Mouse (Mus musculus) cerebellum, adult 11 months (tissue): ENCODE data around the gene Scn4b.

Experiments used
- DNase-seq: peaks from one replicate; pipeline ENCODE4 v3.0.0; 2022

Scn4b gene

DNA sequence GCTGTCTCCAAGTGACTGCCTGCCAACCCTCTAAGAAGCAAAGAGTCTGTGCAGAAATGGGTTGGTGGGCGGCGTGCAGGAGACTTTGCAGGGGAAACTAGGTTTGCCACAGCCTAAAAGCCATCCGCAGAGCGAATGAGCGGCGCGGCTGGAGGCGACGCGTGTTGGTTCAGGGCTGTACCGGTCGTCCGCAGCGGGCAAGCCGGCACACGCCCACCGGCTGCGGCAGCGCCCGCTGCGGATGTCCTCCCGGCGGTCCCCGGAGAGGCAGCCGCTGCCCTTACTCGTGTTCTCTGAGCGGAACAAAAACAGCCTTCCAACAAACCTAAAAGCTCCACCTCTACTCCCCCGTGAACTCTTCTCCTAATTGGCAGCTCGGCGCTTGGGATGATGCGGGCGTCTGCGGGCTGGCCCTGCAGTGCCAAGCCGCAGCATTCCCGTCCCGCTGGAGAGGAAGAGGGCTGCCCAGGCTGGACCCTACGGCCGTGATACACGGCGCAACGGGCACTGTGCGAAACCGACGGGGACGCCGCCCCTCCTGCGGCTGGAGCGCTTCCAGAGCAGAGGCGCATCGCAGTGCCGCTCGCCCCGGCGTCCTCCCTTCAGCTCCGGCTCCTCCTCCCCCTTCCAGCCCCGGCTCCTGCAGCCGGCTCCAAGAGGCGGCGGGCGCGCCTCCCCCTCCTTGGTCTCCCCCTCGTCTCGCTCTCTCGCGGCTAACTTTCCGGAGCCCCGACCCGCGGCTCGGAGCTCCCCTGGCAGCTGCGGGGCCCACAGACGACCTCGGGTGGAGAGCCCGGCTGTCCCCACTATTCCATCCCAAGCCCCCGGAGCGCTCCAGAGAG, at the start of gene Scn4b:
Gene Scn4b, plus strand, starts transcription at position 205 of the 842 bp plus-strand sequence.
- DNase-seq, result no peak

DNA sequence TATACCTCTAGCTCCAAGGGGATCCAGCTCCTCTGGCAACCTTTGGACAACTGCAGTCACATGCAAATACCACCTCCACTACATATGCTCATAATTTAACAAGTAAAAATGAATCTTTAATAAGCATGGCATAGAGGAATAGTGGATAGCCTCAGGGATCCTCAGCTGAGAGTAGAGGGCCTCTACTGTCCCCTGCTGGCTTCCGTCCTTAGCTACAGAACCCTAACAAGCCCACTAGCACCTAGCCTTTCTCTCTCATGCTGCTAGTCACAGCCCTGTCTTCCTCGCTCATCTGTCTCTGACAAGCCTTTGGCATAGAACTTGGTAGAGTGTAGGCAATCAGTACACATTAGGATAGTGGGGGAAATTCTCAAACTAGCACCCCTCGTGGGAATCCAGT, 47.4 kb upstream of the Scn4b start:
- no peak for DNase-seq

DNA sequence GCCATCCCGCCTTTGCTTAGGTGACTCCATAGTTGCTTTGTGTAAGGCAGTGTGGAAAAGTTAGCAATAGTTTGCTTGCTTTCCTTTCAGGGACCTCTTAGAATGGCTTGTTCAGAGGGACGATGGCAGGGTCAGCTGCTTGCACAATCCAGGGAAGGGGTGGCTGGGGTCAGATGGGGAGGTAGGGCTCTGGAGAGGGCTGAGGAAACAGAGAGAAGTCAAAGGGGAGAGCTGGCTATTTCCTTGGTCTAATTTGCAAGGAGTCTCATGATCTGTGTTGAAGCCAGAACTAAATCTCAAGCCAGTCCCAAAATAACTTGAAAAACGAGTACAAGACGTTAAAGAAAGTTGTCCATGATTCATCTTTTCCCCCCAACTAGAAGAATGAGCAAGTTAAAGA, 45.6 kb upstream of the Scn4b start:
- no peak for DNase-seq

DNA sequence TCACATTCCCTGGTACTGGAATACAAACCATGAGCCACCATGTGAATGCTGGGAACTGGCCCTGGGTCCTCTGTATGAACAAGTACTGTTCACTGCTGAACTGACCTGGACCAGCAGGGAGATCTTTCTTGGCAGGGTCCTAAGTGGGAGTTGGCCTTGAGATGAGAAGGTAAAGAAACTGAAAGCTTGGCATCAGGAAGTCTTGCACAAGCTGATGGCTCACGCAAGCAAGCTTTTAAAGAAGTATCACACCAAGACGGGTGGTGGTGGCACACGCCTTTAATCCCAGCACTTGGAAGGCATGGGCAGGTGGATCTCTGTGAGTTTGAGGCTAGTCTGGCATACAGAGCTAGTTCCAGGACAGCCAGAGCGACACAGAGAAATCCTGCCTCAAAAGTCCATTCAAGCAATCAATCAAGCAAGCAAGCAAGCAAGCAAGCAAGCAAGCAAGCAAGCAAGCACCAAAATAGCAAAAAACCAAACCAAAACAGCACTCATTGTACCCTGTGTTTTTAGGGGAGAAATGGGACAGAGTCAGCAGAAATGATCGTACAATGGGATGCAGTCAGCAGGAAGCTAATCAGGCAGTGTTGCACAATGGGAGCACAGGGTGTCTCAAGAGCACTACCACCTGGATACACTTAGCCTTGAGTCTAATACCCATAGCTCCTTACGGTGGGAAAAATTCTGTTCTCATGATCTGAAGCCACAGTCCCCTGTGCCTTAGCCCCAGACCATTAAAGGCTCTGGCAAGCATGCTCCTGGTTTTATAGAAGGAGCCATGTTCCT, 42.9 kb upstream of the Scn4b start:
- no peak for DNase-seq

DNA sequence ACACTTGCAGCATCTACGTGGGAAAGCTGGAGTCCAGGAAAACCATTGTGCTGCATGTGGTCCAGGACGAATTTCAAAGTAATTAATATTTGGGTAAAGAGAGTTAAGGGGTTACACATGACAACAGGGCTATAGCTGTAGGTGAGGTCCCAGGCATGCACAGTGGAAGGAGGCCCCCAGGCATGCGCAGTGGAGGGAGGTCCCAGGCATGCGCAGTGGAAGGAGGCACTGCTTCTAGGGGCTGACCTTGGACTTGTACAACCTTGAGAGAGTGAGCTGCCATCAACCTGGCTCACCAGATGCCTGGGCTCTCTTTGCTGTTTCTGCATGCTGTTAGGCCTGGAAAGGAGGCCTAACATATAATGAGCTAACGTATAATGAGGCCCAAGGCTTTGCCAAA, 40.3 kb upstream of the Scn4b start:
- no peak for DNase-seq

DNA sequence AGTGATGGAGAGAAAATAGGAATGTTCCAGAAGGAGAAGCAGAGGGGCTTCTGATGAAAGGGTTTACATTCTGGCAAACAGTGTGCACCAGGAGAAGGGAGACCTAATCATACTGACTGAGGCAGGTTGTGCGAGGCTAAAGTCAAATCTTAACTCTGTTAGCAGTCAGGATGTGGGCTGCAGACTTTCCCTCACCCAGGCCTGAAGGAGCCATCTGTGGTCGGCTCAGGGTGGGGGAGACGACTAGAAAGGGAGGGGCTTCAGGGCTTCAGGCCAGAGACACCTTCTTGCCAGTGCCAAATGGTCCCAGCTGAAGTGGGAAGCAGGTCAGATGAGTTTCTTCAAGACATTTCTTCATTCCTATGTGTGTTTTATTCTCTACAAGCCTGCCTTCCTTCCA, 39.8 kb upstream of the Scn4b start:
- no peak for DNase-seq

DNA sequence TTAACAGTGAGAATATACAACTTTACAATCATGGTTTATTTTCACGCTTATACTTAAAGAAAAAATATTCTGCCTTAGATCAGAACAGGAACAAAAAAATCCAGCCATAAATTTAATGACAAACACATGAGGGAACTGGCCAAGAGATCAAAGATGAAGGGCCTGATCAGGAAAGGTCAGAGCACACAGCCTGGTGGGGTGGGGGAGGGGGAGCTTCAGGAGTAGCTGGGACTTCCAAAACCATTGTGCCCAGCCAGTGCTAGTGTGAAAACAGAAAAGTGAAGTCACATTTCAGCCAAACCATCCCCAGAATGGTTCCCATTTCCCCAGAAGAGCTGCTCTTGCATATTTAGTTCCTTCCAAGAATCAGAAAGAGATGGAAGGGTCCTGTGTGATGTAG, 35.7 kb upstream of the Scn4b start:
- DNase-seq, result no peak

DNA sequence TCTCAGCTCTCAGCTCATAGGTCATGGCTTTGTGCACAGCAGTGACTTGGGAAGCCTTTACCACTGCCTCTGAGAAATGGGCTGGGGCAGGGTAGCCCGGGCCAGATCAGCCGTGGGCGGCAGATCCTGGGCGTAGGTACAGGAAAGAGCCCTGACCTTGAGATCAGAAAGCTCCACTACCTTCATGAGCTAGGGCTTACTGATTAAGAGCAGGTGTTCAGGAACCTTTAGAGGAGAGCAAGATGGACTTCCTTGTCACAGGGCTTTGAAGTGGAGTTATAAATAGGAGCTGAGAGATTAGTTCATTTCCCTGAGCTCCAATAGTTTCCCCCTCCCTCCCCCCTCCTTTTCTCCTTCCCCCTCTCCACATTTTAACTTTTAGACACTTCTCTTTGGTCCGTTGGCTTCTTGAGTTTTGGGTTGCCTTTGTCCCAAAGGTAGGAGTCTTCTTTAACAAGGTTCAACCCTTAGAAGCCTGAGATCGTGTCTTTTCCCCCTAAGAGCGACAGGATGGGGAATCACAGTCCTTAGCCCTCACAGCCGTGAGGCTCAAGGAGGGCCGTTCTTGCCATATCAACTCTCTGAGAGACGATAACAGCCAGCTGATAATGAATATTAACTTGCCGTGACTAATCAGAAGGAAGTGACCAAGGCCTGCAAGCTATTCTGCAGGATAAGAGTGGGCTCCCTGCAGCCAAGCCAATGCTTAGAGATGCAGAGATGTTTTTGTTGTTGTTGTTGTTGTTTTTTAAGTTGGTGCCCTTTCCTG, 34.8 kb upstream of the Scn4b start:
- DNase-seq, result no peak

DNA sequence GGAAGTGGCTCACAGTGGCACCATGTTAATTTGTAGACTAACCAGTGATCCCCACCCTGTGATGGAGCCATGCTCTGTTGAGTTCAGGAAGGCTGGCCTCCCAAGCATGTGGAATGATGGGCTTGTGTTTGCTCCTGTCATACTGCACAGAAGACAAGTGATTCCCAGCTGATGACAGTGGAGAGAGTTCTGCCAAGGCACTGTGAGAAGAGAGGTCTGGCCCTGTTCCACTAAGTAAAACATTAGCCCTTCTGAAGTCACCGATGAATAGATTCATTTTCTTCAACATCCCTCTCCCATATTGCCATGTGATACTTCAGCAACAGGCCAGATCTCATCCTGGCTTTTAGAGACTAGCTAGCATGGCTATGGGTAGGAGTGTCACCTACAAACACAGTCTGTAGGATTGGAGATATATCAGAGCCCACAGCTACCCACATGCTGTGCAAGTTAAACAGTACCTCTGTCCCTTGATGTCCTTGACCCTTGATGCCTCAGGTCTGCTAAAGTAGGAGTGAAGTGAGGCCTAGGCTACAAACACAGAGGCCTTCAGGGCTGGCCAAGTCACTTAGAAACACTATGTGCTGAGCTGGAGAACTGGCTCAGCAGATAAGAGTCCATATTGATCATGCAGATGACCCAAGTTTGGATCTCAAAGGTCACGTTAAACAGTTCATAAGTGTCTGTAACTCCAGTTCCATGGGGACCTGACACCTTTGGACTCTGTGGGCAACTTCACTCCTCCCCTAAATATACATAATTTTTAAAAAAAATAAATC, 32.4 kb upstream of the Scn4b start:
- no peak for DNase-seq

DNA sequence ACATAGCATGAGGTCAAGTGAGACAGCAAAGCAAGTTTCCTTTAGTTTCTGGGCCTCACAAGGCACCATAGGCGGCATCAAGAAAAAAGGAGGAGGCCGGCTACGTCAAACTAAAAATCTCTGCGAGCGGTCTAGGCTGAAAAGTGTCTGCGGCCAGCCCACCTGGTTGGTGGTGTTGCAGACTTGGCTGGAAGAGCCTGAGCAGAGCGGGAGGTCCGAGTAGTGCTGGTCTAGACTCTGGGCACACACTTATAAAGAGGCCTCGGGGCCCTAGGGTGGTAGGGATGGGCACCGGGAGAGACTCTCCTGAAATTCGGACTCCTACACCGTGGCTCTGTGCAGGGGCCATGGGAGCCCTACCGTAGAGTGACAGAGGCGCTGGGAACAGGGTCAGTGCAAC, 22.5 kb upstream of the Scn4b start:
- peak; percentile 82 for DNase-seq

DNA sequence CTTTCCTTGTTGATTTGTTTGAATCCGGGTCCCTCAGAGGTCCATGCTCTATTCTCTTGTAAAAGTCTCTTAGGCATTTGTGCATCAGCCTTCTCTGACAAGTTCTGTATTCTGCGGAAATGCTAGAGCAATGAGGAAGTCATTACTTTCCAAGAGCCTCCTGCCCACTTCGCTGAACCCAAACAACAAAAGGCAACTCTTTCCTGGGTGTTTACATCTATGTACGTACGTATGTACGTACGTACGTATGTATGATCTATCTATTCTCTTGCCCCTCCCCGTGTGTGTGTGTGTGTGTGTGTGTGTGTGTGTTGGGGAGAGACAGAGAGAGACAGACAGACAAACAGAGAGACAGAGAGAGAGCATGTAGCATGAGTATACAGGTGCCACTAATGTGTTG, 21.4 kb upstream of the Scn4b start:
- DNase-seq, result no peak

DNA sequence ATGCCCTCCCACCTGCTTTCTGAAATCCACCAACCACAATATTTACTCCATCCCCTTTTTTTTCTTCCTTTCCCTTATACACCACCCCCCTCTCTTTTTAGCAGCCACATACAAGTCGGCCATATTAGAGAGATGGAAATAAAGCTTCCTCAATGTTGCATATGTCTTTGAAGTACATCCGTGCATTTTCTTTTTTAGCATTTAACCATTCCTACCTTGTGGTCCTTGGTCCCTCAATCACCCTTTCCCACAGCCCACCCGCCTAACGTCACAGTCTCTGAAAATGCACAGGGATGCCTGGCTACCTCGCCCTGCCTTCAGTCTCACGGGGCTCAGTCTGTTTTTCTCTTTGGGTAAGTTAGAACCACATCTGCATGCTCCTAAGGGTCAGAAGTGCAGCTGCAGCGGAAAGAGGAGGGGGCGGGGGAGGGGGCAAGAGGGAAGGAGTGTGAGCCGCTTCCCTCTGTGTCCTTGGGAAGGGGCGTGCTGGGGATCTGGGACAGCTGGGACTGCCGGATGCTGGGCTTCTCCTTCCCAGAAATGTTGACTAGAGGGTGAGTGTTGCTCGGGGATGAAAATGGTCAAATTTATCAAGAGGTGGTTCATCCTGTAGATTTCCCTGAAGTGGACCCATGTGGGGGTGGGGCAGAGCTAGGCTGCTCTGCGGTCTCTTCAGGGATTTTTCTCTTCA, 20.3 kb upstream of the Scn4b start, which contains the start of gene Scn2b:
Gene Scn2b, plus strand, starts transcription at position 42 of the 691 bp plus-strand sequence.
- no peak for DNase-seq

DNA sequence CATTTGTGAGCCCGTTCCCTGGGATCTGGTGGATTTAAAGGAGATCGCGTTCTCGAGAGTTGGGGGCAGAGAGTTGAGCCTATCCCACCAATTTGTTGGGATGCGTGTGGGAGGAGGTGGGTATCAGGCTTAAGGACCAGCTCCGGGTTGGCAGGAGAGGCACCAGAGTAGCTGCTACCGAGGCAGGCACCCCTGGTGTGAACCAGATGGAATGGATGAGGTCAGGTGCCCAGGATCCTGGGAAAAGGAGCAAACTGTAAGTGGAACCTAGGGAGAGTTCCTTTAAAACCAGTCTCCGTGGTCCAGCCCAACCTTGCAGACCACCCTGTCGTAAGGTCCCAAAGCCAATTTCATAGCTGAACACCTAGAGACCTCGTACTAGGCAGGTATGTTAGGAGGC, 19.6 kb upstream of the Scn4b start:
- peak; percentile 88 for DNase-seq

DNA sequence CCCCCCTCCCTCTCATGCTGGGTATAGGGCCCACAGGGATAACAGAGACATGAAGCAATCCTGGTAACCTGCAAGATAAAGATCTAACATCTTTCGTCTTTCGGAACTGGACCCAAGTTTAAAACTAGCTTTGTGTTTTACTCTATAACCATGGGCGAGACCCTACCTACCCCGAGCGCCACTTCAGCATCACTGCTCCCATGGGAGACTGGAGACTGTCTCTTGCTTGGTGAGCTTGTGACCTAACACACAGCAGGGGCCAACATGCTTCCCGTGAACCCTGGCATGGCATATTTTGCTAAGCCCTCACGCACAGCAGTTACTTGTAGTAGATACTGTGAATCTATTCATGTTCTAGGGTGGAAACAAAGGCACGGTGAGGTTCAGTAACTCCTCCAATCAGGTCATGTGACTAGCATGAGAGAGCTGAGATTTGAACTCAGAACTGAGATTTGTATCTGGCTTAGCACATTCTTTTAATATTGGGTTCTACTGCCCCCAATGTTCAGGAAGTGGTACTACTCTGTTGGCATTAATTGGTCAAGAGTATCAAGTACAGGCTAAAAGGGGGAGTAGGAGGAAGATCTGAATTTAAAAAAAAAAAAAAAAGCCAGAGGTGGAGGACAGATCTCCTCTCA, 18.8 kb upstream of the Scn4b start:
- DNase-seq, result no peak

DNA sequence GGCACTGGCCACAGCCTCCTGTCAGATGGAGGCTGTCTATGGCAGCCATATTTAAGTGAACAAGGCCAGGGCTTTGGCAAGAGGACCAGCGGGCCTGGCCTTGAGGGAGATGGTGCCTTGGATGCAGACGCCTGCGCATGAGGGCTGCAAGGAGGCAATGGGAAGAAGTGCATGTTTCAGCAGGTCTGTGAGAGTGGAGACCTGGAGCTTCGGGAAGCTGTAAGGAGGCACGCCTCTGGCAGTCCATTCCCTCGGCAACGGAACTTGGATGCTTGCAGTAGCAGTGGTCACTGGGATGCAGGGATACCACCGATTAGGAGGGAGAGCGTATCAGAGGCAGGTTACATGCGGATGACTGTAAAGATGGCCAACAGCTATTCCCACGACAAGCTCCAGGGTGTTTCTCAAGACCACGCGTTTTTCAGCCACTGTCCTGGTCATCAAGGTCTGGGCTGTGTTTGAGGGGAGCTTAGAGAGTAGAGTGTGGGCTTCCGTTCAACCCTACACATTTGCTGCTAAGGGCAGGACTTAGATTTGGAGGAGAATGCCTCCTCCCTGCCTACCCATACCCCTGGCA, 18.2 kb upstream of the Scn4b start:
- DNase-seq, result no peak

DNA sequence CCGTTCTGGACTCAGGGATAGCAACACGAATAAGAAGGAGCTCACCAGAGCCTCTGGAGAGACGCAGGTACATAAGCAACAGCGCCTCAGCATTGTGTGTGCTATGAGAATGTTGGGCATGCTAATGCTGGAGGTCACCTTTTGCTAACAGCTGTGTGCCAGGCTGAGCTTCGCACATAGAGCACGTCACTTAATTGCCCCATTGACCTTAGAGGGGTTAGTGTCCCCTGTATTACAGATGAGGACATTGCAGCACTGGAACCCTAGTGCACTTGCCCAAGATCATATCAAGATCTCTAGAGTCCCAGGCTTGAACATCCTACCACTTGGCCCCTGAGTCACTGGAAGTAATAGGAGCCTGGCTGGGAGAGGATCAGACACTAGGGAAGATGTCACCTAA, 17.6 kb upstream of the Scn4b start:
- DNase-seq, result no peak

DNA sequence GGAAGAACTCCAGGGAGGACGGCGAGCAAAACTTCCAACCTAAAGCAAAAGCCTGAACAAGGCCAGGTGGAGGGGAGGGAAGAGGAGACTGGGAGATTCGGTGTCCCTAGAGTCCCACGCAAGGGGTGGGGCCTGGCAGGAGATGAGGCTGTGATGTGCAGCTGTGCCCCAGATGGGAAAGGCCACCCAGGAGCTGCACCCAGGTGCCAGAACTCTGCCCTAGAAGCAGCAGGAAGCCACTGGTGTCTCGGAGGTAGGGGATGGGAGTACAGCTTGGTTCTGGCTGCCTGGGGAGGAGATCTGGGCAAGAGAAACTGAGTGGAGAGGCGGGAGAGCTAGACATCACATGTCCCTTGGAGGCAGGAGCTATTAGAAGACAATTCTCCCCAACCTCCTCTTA, 17.2 kb upstream of the Scn4b start:
- DNase-seq, result no peak

DNA sequence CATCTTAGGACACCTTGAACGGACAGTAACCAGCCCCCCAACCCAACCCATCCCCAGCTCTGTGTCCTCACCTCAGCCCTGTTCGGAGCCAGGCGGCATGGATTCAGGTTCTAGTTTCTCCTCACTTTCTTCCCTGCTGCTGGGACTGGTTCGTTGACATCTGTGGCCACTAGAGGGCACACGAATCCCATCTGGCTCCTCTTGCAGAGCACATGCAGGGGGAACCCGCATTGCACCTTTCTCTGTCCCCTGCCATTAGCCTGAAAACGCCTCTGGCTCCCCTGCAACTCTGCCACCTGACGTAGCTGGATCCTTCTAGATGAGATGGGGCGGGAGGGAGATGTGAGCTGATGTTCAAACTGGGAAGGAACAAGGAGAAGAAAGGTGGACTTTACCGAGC, 16.4 kb upstream of the Scn4b start:
- peak; percentile 84 for DNase-seq

DNA sequence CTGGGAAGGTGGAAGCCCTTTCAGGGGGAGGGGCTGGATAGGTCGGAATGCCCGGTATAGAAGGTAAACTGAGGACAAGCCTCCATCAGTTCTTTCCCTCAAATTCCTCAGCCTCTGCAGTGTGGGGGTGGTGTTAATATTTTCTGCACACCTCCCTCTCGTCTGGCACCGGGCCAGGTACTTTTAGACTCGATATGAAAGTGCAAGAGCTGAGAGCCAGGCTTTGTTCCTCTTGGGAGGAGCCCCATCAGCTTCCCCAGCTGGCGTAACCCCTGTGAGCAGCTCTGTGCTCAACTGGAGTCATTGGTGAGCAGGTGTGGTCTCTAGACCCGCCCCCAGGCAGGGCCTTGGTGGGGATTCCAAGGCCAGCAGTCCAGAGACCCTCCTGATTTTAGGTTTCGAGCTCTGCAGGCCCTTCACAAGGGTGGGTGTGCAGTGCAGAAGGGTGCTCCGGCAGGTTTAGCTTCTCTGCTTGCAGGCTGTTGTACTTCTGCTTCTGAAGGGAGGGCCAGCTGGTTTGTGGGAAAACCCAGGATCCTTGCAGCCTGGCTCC, 15.9 kb upstream of the Scn4b start:
- peak; percentile 64 for DNase-seq

DNA sequence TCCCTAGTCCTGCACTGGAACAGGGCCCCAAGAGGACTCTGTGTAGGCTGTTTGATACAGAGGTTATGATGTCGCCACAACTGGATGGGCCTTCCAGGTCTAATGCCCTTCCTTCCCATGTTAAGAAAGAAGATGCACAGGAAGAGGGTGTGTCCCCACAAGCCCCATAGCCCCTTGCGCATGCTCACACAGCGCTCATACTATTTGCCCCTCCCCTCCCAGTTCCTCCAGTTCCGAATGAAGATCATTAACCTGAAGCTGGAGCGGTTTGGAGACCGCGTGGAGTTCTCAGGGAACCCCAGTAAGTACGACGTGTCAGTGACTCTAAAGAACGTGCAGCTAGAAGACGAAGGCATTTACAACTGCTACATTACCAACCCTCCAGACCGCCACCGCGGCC, 13.0 kb upstream of the Scn4b start:
- no peak for DNase-seq

DNA sequence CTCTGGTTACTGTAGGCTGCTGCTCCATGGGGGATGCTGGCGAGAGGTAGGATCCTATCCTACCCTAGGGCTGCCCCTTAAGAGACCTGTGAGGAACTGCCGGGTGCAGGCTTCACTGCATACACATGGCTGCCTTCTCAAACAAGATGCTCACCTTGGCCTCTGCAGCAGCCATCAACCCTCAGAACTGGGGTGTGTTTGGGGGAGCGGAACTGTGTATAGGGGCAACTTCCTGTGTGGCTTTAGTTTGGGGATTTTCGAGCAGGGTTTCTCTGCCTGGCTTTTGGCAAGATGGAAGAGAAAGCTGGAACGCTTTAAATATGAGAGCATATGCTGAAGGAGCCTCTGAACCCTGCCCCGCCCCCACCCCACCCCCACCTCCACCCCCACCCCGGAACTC, 11.3 kb upstream of the Scn4b start:
- no peak for DNase-seq
